Mouse (Mus musculus): ENCODE measurements around the gene Sp6. TPM values are rescaled to one million over a fixed set of nuclear protein-coding genes. Genes with fewer than 3 reads are reported as not detected.

Sp6 gene
- total RNA-seq, 2 experiments from 2014 or later: 0.21 TPM; not detected in 1

- peak; percentile 81 to 84 for DNase-seq
Observed at GRCm38 (mm10) chr11:96982355-96982754, 30.8 kb upstream of the Sp6 start.

- no peak for DNase-seq
Observed at GRCm38 (mm10) chr11:96982859-96983258, 30.3 kb upstream of the Sp6 start, which contains the start of gene Sp2. Gene Sp2, minus strand, starts transcription at chr11:96982959.

GRCm38 (mm10) chr11:96984903-96985302 is 28.3 kb upstream of the Sp6 start:
- no peak for DNase-seq

- DNase-seq: no peak
Observed at GRCm38 (mm10) chr11:96986463-96986862, 26.7 kb upstream of the Sp6 start.

GRCm38 (mm10) chr11:96987873-96988655 is 25.1 kb upstream of the Sp6 start:
- no peak for DNase-seq

GRCm38 (mm10) chr11:96991501-96991900 is 21.7 kb upstream of the Sp6 start:
- no peak for DNase-seq

- DNase-seq: no peak
Observed at GRCm38 (mm10) chr11:96992722-96993311, 20.4 kb upstream of the Sp6 start.

GRCm38 (mm10) chr11:96995031-96995430 is 18.2 kb upstream of the Sp6 start:
- no peak for DNase-seq

- DNase-seq: no peak
Observed at GRCm38 (mm10) chr11:96995836-96996772, 17.1 kb upstream of the Sp6 start.

- DNase-seq: no peak
Observed at GRCm38 (mm10) chr11:96996773-96997379, 16.3 kb upstream of the Sp6 start.

GRCm38 (mm10) chr11:96997380-96997956 is 15.7 kb upstream of the Sp6 start:
- DNase-seq: peak; percentile 50 to 57

GRCm38 (mm10) chr11:97003170-97003569 is 10.0 kb upstream of the Sp6 start:
- no peak for DNase-seq

GRCm38 (mm10) chr11:97007093-97007794 is 6.0 kb upstream of the Sp6 start:
- no peak for DNase-seq

GRCm38 (mm10) chr11:97009198-97009790 is 3.9 kb upstream of the Sp6 start:
- no peak for DNase-seq

GRCm38 (mm10) chr11:97017696-97018582 is 4.7 kb downstream of the Sp6 start:
- DNase-seq: no peak

- DNase-seq: no peak
Observed at GRCm38 (mm10) chr11:97018583-97019344, 5.6 kb downstream of the Sp6 start.

- DNase-seq: no peak
Observed at GRCm38 (mm10) chr11:97019345-97019708, 6.1 kb downstream of the Sp6 start.

- no peak for DNase-seq
Observed at GRCm38 (mm10) chr11:97021121-97021765, 8.0 kb downstream of the Sp6 start.

Data from heart, adult 18-20 months (tissue).